Mouse (Mus musculus) kidney, postnatal 10 days (tissue): ENCODE results near the gene Spon1.
A peak's percentile ranks its signal among the peaks of the same experiment; 100 is the strongest.

Source experiments
- DNase-seq: peaks from one replicate; pipeline ENCODE4 v3.0.0; 2021; ENCODE audit warnings: mixed read lengths

Spon1 gene

DNA sequence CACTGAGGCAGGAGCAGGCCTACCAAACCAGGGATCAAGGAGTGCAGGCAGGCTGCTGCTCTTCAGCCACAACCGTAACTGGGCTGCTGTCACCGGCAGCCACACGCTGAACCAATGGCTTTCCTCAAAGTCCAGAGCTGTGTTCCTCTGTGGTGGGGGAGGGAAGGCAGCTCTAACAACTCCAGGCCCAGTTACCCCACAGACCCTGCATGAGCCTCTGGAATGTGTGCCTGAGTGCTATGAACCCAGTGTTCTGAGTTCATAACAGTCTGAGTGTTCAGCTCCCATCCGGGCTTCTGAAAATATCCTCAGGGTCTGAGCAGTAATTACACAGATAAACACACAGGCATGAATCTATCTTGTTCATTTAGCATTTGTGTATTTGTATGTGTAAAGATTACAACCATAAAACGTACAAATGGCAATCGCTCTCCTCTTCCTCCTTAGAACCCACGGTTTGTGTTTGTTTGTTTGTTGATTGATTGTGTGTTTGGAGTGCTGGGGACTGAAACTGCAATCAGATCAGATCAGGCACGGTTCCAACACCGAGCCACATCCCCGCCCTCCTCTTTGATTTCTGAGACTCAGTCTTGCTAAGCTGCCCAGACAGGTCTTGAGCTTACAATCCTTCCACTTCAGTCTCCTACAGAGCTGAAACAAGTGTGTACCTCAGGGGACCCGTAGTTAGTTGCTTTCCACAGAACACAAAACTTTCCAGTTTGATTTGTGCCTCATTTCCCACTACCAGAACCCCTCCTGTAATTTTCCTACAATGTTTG, 299.8 kb downstream of the Spon1 start:
- peak; percentile 39 for DNase-seq

DNA sequence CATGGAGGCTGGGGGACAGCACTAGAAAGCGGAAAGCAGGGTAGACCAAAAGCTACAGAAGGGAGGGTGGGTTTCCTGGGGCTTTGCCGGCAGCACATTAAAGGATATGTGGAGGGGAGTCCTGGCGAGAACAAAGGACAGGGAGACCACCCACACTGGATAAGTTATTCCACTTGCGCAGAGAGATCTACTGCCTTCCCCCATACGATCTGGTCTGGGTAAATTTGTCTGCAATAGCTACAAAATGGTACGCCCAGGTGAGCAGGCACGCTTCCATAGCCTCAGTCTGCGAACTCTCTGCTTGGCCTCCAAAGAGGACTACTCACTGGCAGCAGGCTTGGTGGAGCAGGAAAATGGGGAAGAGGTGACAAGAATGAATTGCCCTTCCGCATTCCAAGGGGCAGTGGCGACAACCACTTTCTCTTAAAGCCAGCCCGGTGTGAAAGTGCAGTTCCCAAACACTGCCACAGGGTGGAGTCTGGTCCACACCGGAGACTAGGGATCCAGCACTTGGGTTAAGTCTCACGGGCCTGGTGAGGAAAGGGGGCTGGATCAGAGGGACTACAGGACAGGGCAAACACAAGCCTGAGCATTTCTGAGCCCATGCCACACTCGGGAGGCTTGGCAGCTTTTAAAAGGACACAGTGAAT, 300.9 kb downstream of the Spon1 start:
- DNase-seq = peak; percentile 93

DNA sequence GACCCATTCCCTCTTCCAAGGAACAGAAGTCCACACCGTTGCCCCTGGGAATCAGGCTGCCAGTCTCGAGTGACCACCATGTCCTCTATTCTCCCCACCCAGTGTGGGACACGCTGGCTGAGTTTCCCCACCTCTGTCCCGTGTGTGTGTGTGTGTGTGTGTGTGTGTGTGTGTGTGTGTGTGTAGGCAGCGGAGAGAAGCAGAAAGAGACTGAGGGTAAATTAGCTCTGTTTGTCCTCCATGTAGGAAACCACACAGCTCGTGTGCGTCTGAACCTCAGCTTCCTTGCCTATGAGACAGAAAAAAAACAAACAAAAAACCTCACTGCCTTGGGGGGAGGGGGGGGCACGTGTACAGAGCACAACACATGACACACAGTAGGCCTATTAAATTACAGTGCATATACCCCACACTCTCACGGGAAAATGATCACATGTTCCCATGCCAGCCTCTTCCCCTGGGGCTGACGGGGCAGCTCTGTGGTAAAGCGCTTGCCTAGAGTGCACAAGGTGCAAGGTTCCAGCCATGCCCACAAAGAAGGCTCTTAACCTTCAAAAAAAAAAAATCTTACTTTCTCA, 303.2 kb downstream of the Spon1 start:
- no peak for DNase-seq

DNA sequence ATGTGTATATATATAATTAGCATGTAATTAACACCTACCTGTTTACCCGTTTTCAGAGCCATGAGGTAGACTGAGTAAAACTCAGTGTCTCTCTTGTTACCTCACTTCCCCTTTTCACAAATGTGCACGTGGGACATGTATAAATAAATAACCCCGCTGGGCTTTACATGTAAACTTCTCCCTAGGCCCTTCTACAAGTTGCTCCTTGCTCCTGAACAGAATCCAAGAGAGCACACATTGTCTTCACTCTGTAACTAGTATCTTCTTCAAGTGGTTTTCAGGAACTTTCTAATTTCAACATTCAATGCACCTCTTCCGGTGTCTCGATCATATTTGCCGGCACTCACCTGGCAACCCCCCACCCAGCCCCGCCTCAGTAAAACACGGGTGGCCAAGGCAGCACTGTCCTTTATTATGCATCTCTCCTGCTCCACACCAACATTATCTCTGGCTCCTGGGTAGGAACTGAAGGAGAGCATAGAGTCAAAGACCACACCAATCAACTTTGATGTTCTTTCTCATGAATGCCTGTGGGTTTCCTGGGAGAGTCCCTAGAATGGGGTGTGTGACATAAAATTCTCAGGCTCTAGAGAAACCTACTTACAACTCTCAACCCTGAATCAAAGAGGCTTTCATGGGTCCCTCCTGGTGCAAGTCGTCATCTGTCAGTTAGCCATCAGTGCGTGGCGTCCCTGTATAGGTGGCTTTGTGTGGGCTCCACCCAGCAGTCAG, 304.1 kb downstream of the Spon1 start:
- DNase-seq = no peak

DNA sequence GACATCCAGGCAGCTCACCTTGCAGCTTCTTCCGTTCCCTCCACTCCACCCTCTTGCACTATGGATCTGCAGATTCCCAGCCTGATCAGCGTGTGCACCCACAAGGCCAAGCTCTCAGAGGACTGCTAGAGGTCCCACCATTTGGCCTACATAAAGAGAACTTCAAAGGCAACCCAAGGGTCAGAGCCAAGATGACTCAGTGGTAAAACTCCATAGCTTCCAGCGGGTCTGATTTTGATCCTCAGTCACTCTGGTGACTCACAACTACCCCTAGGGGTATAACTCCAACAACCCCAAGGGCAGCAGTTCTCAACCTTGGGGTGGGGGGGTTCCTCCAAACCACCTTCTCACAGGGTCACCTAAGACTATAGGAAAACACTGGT, 304.7 kb downstream of the Spon1 start:
- DNase-seq = no peak

DNA sequence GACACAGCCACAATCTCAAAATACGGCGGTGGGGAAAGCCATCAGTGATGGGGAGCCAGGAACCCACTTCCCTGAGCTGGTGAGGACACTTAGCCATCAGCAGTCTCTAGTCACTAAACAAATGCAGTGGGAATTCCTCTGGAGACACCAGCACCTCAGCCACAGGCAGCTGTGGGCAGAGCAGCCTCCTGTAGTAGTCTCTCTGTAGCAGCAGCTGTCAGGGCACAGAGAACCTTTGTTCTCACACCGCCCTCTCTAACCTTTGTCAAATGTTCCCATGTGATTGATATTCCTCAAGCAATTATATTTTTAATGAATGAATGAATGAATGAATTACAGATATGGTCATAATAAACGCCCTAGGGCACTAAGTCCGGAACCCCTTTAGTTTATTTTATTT, 305.6 kb downstream of the Spon1 start:
- no peak for DNase-seq

DNA sequence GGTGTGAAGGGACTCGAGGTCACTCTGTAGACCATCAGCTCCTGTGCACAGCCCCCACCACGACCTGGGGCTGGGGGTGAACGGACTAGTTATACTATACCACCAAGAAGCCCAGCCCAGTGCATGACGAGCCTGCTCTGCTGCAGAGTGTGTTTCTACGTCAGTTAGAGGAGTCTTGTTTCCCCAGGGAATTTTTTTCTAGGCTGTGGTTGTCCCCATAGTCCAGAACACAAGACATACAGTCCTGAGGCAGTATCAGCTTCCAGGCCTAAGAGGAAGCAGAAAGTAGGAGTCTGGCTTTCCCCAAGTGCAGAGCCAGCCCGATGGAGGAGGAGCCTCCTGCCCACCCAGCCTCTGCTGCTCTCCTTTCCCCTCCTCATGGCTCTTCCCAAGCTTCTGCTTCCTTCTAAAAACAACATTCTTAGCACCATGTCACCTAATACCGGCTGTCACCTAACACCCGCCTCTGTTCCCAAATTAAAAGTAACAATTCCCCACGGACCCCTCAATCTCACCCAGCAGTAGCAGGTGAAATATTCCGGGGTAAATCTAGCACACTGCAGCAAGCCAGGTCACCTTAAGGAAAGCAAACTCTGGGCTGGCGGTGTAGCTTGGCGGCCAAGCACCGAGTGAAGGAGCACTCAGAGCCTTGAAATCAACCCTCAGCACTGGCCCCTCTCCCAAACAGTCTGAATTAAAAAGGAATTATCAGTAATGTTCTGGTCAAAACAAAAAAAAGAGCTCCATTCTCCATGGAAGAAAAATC, 306.2 kb downstream of the Spon1 start:
- DNase-seq = peak; percentile 41

DNA sequence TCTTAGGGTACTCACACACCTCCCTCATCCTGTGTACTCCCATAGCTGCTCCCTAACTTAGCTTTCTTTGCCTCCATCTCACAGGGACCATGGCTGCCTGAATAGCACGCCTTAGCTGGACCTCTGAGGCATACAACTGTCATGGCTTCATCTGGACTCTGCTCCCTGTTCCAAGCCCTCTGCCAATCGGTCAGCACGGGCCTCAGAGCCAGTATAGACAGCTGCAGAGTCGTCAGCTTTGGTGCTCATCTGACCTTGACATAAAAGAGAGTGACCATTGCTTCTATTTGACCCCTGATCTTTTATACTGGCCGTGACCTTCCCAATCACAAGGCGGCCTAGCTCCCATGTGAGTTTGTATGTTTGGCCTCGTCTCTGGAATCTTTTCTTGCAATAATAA, 308.3 kb downstream of the Spon1 start:
- DNase-seq = no peak

DNA sequence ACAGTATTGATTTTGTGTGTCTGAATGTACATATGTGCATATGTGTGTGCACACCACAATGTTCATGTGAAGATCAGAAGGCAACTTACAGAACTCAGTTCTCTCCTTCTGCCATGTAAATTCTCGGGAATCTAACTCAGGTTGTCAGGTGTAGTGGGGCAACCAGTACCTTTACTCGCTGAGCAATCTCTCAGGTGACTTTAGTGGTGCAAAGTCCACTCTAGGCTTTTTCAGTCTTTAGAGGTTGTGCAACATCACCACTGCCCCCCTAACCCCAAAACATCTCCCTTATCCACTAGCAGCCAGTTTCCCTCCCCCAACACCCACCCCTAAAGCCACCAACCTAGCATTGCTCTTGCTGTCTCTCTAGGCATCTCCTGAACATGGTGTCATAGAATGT, 308.8 kb downstream of the Spon1 start:
- DNase-seq = no peak

DNA sequence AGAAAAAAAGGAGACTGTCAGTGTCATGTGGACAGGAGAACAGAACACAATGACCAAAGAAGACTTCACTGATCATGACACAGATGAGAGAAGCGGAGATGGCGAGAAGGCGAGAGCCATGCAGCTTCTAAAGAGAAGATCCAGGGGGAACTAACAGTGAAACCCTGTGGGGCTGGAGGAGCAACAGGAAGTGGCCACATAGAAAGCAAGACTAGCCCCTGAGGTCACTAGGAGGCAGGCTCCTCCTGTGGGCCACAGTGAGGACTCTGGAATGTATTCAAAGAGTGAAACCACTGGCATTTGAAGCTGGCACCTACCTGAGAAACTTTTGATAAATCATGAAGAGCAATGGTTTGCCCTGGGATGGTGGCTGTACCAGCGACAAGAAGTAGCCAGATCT, 313.5 kb downstream of the Spon1 start:
- no peak for DNase-seq

DNA sequence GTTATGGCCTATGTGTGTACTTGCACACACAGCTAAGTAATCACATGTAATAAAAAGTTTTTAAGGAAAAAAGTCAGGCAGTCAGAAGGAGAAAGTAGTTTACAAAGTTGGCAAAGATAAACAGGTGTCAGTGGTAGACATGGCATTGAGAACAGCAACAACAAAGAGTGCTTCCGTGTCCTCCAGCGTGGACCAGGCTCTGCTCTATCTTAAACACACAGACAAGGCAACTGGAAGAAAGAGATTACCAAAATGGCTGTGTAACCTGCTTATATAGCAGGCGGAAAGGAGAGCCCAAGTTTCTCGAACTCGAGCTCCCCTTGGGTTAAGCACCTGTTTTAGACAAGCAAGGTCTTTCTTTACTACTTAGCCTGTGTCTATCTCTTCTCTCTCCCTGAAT, 314.5 kb downstream of the Spon1 start:
- no peak for DNase-seq

DNA sequence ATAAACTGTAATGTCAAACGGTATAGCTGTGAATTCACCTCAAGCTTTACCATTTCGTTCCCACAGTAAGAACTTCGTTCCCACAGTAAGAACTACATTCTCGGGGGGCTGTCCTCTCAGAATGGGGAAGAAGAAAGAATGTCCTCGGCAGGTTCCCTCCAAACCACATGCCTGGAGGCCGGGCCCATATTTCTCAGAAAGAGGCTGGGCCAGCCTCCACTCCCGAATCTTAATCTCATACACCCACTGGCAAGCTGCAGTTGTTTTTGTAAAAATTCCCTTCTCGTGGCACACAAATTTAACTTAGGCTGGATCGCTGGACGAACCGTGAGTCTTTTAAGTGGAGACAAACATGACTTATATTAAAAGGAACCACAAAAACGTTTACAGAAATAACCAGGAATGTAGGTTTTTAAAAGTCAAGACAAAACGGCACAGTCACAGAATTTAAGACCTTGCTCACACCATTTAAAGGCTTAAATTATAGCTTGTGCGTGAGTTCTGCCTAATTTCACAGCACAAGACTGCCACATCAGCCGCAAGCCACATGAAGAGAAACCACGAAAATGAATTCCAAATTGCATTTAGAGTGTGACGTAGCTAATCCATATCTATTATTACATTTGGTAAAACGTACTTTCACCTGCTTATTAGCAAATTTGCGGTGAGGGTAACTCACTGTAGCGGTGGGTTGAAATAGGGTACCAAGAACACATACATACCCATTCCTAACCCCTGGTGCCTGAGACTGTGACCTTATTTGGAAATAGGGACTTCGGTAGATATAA, 316.0 kb downstream of the Spon1 start:
- no peak for DNase-seq

DNA sequence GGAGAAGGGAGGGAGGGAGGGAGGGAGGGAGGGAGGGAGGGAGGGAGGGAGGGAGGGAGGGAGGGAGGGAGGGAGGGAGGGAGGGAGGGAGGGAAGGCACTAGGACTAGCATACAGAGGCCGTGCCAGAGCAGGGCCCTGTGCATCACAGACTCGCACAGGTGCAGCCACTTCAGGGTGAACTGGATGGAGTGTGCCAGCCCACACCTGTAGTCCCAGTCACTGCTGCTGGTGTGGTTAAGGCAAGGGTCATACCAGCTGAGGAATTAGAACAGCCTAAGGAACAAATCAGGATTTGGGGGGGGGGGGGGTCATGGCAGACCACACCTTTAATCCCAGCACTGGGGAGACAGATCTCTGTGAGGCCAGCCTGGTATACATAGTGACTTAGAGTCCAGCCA, 317.3 kb downstream of the Spon1 start:
- DNase-seq = no peak

DNA sequence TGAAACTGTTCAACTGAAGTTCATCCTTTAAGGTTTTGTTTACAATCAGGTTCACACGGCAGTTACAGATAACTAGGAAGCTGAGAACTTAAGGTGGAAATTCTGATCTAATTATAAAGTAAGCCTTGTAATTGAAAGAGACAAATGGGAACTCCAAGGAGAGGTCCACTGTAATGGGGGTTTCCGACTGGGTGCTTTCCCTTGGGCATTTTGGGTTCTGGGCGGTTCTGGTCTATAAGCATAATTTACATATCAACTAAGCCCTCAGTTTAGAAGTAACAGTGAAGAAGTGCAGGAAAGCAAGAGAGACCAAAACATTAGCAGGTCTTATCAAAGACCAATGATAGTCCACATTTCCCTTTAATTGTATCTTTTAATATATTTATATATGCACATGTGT, 318.0 kb downstream of the Spon1 start:
- no peak for DNase-seq

DNA sequence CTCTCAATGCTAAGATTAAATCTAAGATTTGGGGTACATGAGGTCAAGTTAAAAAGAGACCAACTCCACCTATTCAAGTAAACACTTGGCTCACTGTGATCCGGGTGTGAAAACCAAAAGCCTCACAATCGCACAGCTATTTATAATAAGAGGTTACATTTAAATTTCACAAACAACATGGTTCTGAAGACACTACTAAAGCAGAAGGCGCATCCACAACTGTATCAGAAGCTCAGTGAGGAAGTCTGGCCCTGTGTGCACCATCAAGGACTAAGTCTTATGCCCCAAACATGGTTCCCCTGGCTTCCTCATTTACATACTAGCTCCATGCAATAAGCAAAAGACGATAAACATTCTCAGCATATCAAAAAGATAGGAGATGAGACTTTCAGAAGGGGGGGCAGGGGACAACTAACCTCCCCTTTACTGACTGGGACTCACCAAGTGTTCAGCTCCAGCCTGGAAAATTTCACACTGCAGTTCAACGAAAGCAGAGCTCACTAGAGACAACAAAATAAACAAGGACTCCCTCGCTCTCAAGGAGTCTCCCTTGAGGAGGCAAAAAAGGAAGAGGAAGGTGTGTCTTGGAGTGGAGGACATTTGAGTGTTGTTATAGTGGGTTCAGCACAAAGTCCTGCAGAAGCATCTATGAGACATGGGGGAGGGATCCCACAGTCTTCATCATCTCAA, 320.4 kb downstream of the Spon1 start:
- no peak for DNase-seq

DNA sequence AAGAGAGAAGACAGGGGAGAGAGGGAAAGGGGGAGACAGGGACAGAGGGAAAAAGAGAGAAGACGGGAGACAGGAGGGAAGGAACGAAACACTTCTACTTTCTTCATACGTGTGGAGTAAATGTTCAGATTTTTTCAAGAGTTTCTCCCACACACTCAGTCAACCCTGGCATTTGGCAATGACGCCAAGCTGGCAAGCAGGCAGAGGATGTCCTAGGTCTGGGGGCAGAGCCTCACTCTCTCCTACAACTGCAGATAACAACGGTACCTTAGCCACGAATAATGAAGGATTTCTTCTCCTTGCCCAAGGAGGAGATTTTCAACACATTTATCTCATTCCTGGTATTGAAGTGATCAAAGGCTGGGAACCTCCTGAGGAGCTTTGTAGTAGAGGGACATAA, 321.5 kb downstream of the Spon1 start:
- no peak for DNase-seq

DNA sequence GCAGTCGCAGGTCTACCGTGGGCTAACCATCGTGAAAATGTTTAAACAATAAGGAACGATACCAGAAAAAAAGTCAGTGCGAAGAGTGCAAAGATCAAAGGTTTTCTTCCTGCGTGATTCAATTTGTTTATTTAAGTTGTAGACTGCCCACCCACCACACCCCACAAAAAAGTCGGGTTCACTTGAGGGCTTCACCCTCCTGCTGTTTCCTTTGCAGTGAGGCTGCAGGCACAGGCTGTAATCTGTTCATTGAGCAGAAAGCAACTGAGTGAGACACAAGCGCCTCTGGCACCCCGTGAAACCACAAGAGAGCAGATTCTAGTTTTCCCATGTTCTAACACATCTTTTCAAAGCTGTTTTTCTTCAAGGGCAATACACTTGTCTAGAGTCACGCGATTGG, 322.2 kb downstream of the Spon1 start:
- no peak for DNase-seq

DNA sequence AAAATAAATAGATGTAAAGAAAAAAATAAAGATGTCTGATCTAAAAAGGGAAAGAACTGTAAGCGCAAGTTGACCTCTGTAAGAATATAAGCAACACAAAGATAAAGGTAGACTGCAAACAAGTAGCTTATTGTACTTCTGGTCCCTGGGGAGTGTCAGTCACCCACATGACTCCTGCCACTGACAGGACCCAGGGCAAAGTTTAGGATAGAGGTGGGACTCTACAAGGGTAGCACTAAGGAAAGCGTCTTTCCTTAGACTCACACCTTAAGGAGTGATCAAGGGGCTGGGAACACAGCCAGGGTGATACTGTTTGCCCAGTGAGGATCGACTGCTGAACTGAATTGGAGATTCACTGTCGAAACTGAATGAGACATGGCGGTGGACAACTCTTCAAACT, 323.1 kb downstream of the Spon1 start:
- no peak for DNase-seq

DNA sequence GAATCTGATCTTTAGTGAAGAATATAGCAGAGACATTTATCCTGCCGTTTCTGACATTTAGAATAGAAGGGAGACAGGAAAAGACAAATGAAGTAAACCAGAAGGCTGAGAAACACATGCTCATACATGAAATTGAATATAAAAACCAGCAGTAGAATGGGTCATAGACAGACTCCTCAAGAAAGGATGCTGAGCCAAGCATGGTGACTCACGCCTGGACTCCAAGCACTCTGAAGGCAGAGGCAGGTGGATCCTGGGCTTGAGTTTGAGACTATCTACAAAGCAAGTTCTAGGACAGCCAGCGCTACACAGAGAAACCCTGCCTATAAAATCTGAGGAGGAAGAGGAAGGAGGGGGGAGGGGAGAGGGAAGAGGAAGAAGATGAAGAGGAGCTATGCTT, 324.4 kb downstream of the Spon1 start:
- no peak for DNase-seq

DNA sequence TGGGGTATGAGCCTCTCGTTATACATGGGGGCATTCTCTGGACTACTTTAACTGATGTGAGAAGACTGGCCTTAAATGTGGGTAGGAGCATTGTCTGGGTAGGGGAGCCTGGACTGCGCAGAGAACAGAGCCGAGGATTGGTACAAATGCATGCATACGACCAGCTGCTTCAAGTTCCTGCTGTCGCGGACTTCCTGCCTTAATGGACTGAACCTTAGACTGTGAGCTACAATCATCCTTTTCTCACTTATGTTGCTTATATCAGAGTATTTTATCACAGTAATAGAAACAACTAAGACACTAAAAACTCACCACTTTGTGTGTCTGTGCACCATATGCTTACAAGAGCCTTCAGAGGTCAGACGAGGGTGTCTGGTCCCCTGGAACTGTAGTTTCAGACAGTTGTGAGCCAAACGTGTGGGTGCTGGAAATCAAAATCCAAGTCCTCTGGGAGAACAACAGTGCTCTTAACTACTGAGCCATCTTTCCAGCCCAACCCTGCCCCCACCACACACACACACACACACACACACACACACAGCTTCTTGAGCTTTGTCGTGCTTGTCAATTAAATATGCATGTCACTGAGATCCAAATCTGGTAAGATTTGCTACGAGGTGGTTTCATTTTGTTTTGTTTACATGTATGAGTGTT, 325.2 kb downstream of the Spon1 start:
- no peak for DNase-seq
